Mouse (Mus musculus) kidney, embryonic 16.5 days (tissue): ENCODE data around the gene Ankrd13d. TPM values are rescaled to one million over a fixed set of nuclear protein-coding genes. Genes with fewer than 3 reads are reported as not detected.

Experiments used
- ATAC-seq: fragments of 200-750 bp; cut with Nextera tagmentation; 2 replicates; pipeline ENCODE4 v1.8.0; 2017; ENCODE audit warnings: moderate TSS enrichment; ENCODE audit not compliant: low FRiP score, low TSS enrichment
- H3K27ac ChIP-seq: fragments of 300-500 bp; sonication (generic); 2 replicates; pipeline ENCODE4 v1.5.1; 2014; ENCODE audit warnings: low read length
- H3K27me3 ChIP-seq: fragments of 300-500 bp; sonication (generic); 2 replicates; pipeline ENCODE4 v1.6.1; 2014; ENCODE audit warnings: low read length, control low read depth, mixed read lengths; ENCODE audit not compliant: insufficient read depth
- H3K36me3 ChIP-seq: fragments of 300-500 bp; sonication (generic); 2 replicates; pipeline ENCODE4 v1.6.1; 2014; ENCODE audit warnings: low read length, control low read depth, mixed read lengths; ENCODE audit not compliant: insufficient read depth
- H3K4me1 ChIP-seq: fragments of 300-500 bp; sonication (generic); 2 replicates; pipeline ENCODE4 v1.6.1; 2014; ENCODE audit warnings: low read length, control low read depth, mixed read lengths; ENCODE audit not compliant: insufficient read depth
- H3K4me2 ChIP-seq: fragments of 300-500 bp; sonication (generic); replicated peaks from 2 replicates; pipeline ENCODE4 v1.6.1; 2014; ENCODE audit warnings: low read depth, low read length
- H3K4me3 ChIP-seq: fragments of 300-500 bp; sonication (generic); 2 replicates; pipeline ENCODE4 v1.5.1; 2014; ENCODE audit warnings: mild to moderate bottlenecking, low read length
- H3K9ac ChIP-seq: fragments of 300-500 bp; sonication (generic); replicated peaks from 2 replicates; pipeline ENCODE4 v1.6.1; 2014; ENCODE audit warnings: low read length
- H3K9me3 ChIP-seq: fragments of 300-500 bp; sonication (generic); 2 replicates; pipeline ENCODE4 v1.6.1; 2016; ENCODE audit warnings: low read length, control low read depth
- WGBS: fragments of 180-500 bp; shearing (Covaris S2); extraction: QIAGEN DNeasy Blood & Tissue Kit; methylation state at CpG from one replicate; pipeline ENCODE4 v1.1.7; 2014; 5-methylcytosine and 5-hydroxymethylcytosine counted together
- polyA plus RNA-seq: library from polyadenylated mRNA; unstranded; fragments of >200 nt; fragmentation: Nextera tagmentation; extraction: Ambion mirVana; gene quantifications from 2 replicates; pipeline ENCODE4 v1.2.1, GENCODE M21; 2015

The Ankrd13d gene
- polyA plus RNA-seq, 1 experiment from 2014 or later, result 7.4 TPM

DNA sequence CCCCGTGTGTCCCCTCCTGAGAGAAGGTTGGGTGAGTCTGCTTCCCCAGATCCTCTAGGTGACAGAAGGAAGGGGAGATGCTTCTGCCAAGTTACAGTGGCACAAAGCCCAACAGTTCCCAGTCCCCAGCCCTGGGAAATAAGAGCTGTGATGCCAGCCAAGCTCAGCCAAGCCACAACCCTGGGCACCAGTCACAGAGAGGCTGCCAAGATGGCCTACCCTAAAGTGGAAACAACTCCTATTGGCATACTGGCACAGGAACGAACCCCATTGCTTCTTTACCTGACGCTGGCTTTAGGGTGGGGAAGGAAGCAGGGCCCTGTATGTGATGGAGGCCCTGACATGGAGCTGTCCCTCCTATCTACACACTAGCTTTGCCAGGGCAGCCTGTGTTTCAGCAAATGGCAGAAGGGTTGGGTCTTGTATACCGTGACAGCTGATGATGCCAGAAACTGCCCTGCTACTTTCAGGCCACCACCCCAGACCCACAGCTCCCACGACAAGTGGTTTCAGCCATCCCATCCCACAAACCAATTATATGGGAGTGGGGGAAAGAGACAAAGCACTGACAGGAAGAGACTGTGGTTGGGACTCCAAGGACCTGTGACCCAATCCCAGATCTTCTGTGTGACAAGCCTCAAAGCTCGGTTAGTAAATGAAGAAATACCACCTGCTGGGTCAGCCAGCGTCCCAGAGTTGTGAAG lies 20.2 kb upstream of the Ankrd13d start:
- Histone ChIP-seq H3K4me2 (peak overlapping the region; percentile 47), H3K27me3 (no peaks in the 10 kb centered on the region), H3K4me3 (peak overlapping the region; percentile 28), H3K36me3 (no peaks in the 10 kb centered on the region), H3K4me1 (peaks cover 63% of the 10 kb centered on the region), H3K9ac (peak overlapping the region; percentile 53), H3K9me3 (no peaks in the 10 kb centered on the region), H3K27ac (peak overlapping the region; percentile 70)
- 58% methylated on average over 7 of the region's 7 CpGs for WGBS
- no peak for ATAC-seq

DNA sequence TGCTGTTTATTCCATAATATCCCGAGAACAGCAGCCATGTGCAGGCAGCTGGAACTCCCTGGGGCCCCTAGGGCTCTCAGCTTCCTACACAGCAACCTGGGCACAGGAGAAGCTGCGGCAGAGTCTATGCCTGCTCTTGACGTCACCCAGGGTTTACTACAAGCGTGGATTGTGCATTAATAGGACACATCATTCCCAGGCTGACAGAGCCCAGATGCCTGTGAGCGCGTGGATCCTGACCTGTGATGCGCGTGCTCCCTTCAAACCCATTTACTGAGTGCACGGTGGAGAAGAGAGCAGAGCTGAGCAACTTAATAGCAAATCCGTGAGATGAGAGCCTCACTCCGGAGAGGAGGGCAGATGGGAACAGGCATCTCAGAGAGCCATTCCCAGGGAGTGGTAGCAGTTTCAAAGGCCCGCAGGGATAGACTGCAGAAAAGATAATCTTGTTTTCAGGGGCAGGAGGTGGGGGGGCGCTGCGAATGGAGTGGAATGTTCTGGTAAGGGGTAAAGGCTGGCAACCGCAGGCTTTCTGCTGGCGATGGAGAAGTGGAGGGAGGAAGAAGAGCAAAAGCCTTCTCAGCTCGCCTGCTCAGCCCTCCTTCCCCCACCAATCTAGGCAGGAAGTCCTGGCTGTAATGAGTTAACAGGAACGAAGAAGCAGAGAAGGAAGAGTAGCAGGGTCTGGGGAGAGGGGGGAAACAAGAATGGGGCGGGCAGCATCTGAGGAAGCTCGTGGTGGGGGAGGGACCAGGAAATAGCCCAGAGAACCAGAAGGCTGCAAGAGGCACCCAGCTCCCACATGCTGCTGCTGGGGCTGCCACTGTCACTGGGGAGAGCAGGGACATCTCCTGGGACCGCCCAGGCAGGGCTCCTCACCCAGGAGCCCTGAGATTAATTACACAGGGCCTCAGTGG lies 19.1 kb upstream of the Ankrd13d start:
- 0 out of 2 replicates have a peak, but pooled peaks have one; percentile 33 for ATAC-seq
- no peaks in the 10 kb centered on the region for H3K27me3 ChIP-seq
- H3K36me3 ChIP-seq, result no peaks in the 10 kb centered on the region
- H3K9ac ChIP-seq, result peak overlapping the region; percentile 53
- no peaks in the 10 kb centered on the region for H3K9me3 ChIP-seq
- WGBS, result 23% methylated on average over 21 of the region's 21 CpGs
- H3K4me1 ChIP-seq, result peaks cover 67% of the 10 kb centered on the region
- H3K4me3 ChIP-seq, result peak overlapping the region; percentile 28
- H3K27ac ChIP-seq, result peak overlapping the region; percentile 70
- peak overlapping the region; percentile 47 for H3K4me2 ChIP-seq

- Histone ChIP-seq H3K4me3 (0 out of 2 replicates have a peak overlapping the region, but pooled peaks have one; percentile 28), H3K27ac (peak overlapping the region; percentile 70), H3K4me2 (peak overlapping the region; percentile 47), H3K9me3 (no peaks in the 10 kb centered on the region), H3K4me1 (peaks cover 62% of the 10 kb centered on the region), H3K9ac (0 out of 2 replicates have a peak overlapping the region, but pooled peaks have one; percentile 50), H3K36me3 (no peaks in the 10 kb centered on the region), H3K27me3 (no peaks in the 10 kb centered on the region)
- ATAC-seq, result no peak
- 63% methylated on average over 11 of the region's 11 CpGs for WGBS
Observed at GRCm38 (mm10) chr19:4300852-4301734, 18.2 kb upstream of the Ankrd13d start.

DNA sequence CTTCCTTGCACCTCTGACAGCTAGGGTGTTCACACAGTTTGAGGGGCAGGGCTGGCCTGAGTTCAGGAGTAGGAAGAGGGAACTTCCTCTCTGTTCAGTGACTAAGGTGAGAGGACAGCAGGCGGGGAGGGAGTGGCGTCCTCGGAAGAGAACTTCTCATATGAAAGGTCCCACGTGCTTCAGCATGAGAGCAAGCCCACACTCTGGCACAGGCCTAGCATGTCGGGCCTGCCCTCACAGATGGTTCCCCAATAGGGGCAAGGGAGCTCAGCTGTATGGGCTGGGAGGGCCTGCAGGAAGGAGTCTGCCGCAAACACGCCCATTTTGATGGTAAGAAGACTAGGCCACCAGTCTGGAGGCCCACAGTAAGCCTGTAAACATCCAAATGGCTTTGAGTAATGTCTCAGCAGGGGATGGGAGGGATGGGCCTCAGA lies 17.4 kb upstream of the Ankrd13d start:
- Histone ChIP-seq H3K4me3 (no peak overlapping the region), H3K4me2 (no peak overlapping the region), H3K27ac (peak overlapping the region; percentile 67; the same call in 1 of the 2 replicates), H3K36me3 (no peaks in the 10 kb centered on the region), H3K9ac (no peak overlapping the region), H3K27me3 (no peaks in the 10 kb centered on the region), H3K4me1 (peaks cover 62% of the 10 kb centered on the region), H3K9me3 (no peaks in the 10 kb centered on the region)
- WGBS, result 46% methylated on average over 7 of the region's 7 CpGs
- no peak for ATAC-seq

GRCm38 (mm10) chr19:4299574-4300270 lies 16.8 kb upstream of the Ankrd13d start:
- WGBS, result 75% methylated on average over 6 of the region's 6 CpGs
- no peaks in the 10 kb centered on the region for H3K36me3 ChIP-seq
- H3K4me1 ChIP-seq, result peaks cover 57% of the 10 kb centered on the region
- no peak overlapping the region; the same call in 1 of the 2 replicates for H3K9ac ChIP-seq
- no peak overlapping the region for H3K4me3 ChIP-seq
- no peaks in the 10 kb centered on the region for H3K9me3 ChIP-seq
- no peak for ATAC-seq
- no peak overlapping the region for H3K4me2 ChIP-seq
- H3K27me3 ChIP-seq, result no peaks in the 10 kb centered on the region
- H3K27ac ChIP-seq, result peak overlapping the region; percentile 67

- Histone ChIP-seq H3K4me1 (peaks cover 51% of the 10 kb centered on the region), H3K4me3 (no peak overlapping the region), H3K27me3 (no peaks in the 10 kb centered on the region), H3K4me2 (no peak overlapping the region), H3K36me3 (no peaks in the 10 kb centered on the region), H3K9ac (no peak overlapping the region), H3K27ac (no peak overlapping the region), H3K9me3 (no peaks in the 10 kb centered on the region)
- WGBS, result 84% methylated on average over 7 of the region's 7 CpGs
- no peak for ATAC-seq
Observed at GRCm38 (mm10) chr19:4299126-4299525, 16.2 kb upstream of the Ankrd13d start.

DNA sequence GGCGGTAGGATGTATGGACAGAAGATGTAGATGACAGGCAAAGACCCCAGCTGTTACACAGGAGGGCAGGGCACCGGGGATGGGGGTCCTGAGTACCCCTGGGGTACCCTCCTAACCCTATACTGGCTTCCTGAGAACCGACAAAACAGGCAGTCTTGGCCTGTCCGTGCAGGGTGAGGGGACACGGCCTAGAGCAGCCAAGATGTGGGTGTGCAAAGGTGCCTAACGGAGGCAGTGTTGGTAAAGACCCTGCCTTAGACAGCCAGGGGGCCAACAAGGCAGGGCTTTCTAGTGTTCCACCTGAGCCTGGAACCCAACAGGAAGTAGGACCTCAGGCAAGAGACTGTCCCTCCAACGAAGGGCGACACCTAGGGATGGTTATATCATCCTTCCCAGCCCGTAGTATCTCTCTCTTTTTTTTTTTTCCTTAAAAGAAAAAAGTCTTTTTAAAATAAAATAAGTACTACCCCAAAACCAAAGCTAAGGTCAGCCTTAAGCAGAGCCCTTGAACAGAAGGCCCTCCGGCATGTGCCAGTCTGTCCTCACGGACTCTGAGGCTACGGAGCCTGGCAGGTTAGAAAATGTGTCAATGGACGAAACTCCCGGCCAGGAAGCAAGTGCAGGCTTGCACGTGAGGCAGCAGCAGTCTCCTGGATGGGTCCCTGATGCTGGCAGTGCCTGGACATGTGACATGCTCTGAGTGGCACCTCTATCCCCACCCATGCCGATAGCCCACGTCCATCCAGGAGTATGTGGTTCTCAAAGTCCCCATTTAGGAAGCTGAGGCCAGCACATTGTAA lies 15.6 kb upstream of the Ankrd13d start:
- peaks cover 45% of the 10 kb centered on the region for H3K4me1 ChIP-seq
- 89% methylated on average over 17 of the region's 17 CpGs for WGBS

GRCm38 (mm10) chr19:4297851-4298250 lies 14.9 kb upstream of the Ankrd13d start:
- WGBS, result 92% methylated on average over 5 of the region's 5 CpGs
- ATAC-seq, result no peak
- Histone ChIP-seq H3K4me3 (no peak overlapping the region), H3K4me2 (no peak overlapping the region), H3K27me3 (no peaks in the 10 kb centered on the region), H3K27ac (no peak overlapping the region), H3K9ac (no peak overlapping the region), H3K4me1 (peaks cover 38% of the 10 kb centered on the region), H3K9me3 (no peaks in the 10 kb centered on the region), H3K36me3 (peaks cover 3% of the 10 kb centered on the region)

More for the DNA sequence above, 15.6 kb upstream of the Ankrd13d start:
- ATAC-seq, result no peak
- no peak overlapping the region for H3K27ac ChIP-seq
- no peak overlapping the region for H3K9ac ChIP-seq
- no peaks in the 10 kb centered on the region for H3K9me3 ChIP-seq
- H3K4me2 ChIP-seq, result no peak overlapping the region
- H3K27me3 ChIP-seq, result no peaks in the 10 kb centered on the region
- no peaks in the 10 kb centered on the region for H3K36me3 ChIP-seq
- H3K4me3 ChIP-seq, result no peak overlapping the region
